Mouse (Mus musculus): ENCODE measurements at regions not wholly inside any gene's neighbourhood (a gene's known extent, or its start where the extent isn't known, plus 50 kb on each side); places are given as distances from the start of the nearest gene placed in this dataset. TPM values are rescaled to one million over a fixed set of nuclear protein-coding genes. Genes with fewer than 3 reads are reported as not detected.

DNA sequence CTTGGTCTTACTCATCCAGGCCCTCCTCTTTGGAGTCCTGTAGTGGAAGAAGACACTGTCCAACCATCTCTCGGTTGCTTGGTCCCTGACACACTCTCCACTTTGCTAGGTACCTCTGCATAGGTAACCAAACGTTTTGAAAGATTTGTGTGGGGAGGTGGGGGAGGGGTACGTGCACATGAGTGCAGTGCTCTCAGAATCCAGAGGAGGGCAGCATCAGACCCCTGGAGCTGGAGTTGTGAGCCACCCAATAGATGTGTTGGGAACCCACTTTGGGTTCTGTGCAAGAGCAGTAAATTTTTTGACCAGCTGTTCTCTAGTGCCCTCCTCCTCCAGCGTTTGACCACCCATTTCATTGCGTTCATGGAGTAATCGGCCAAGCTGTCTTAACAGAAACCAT is 77.7 kb upstream of the Tshz3 start:
- Histone ChIP-seq H3K36me3 (ENCODE audit: control insufficient read depth, insufficient read depth, low read length) (no peaks in the 10 kb centered on the region), H3K27me3 (ENCODE audit: control insufficient read depth, insufficient read depth, low read length) (no peaks in the 10 kb centered on the region), H3K9me3 (ENCODE audit: control insufficient read depth, low read length) (no peaks in the 10 kb centered on the region), H3K9ac (ENCODE audit: low read length) (no peak overlapping the region), H3K4me1 (ENCODE audit: control insufficient read depth in 2 of 2, insufficient read depth in 2 of 2, low read length in 2 of 2) (no peaks in the 10 kb centered on the region), H3K4me2 (ENCODE audit: low read length) (no peak overlapping the region), H3K4me3 (ENCODE audit: control insufficient read depth in 1 of 2, insufficient read depth in 1 of 2, low read depth in 1 of 2, low read length in 2 of 2) (no peak overlapping the region), H3K27ac (replicated peaks in 1 of 2; ENCODE audit: control insufficient read depth in 1 of 2, insufficient read depth in 1 of 2, low read depth in 2 of 2, low read length in 2 of 2) (no peak overlapping the region)
- WGBS, result 66% methylated on average over 6 of the region's 6 CpGs
- no peak for ATAC-seq (ENCODE audit: insufficient number of reproducible peaks, insufficient read depth, low FRiP score, low read depth)

DNA sequence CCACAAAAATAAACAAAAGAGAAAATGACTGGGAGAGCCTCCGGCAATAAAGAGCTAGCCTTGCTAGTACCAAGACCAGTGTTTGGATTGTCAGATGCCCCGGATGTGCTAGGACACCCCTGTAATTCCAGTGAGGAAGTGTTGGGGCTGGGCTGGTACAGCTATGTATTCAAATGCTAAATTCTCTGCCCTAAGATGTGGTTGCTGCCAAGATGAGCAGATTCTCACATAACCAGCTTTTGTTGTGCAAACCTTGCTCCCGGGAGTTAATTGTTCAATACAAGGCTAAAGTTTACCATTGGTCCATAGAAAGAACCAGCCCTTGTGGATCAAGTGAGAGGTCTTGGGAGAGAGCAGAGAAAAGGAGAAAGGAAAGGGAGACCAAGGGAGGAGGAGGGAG is 53.7 kb upstream of the Tshz3 start:
- Histone ChIP-seq H3K27me3 (ENCODE audit: control insufficient read depth, insufficient read depth, low read length) (no peaks in the 10 kb centered on the region), H3K9me3 (ENCODE audit: control insufficient read depth, low read length) (0 out of 2 replicates have a peak, but pooled peaks cover 3% of the 10 kb centered on the region), H3K27ac (replicated peaks in 1 of 2; ENCODE audit: control insufficient read depth in 1 of 2, insufficient read depth in 1 of 2, low read depth in 2 of 2, low read length in 2 of 2) (no peak overlapping the region), H3K36me3 (ENCODE audit: control insufficient read depth, insufficient read depth, low read length) (no peaks in the 10 kb centered on the region), H3K9ac (ENCODE audit: low read length) (no peak overlapping the region), H3K4me1 (ENCODE audit: control insufficient read depth in 2 of 2, insufficient read depth in 2 of 2, low read length in 2 of 2) (no peaks in the 10 kb centered on the region), H3K4me3 (ENCODE audit: control insufficient read depth in 1 of 2, insufficient read depth in 1 of 2, low read depth in 1 of 2, low read length in 2 of 2) (no peak overlapping the region), H3K4me2 (ENCODE audit: low read length) (no peak overlapping the region)
- 77% methylated on average over 3 of the region's 3 CpGs for WGBS
- ATAC-seq (ENCODE audit: insufficient number of reproducible peaks, insufficient read depth, low FRiP score, low read depth), result no peak

Small RNA genes lying in the stretch of these regions (microRNA-seq; reads per million reads assigned to microRNA genes)
- not detected for gene Gm25247

Measured in heart, embryonic 14.5 days (tissue).